Mouse (Mus musculus) heart, adult 2 months (tissue): Measurements from ENCODE around the gene Sel1l2. TPM values are rescaled to one million over a fixed set of nuclear protein-coding genes. Genes with fewer than 3 reads are reported as not detected.
"Not testable (repeated sequence)": the region's sequence is repeated elsewhere in the genome, so short reads cannot be mapped to it uniquely, and the experiment has no call there.

Source experiments
- DNase-seq, 2 experiments: peaks; one replicate each; pipeline ENCODE4 v3.0.0; 2021
- H3K27ac ChIP-seq: fragments of 200-600 bp; 2 replicates; pipeline ENCODE4 v1.8.1; 2022
- H3K27me3 ChIP-seq: fragments of 200-500 bp; 2 replicates; pipeline ENCODE4 v1.6.1; 2012; ENCODE audit warnings: mild to moderate bottlenecking, low read length, inconsistent platforms, mixed read lengths; ENCODE audit not compliant: control insufficient read depth, insufficient read depth
- H3K36me3 ChIP-seq: fragments of 200-500 bp; 2 replicates; pipeline ENCODE4 v1.6.1; 2012; ENCODE audit warnings: low read length, inconsistent platforms; ENCODE audit not compliant: control insufficient read depth, insufficient read depth
- H3K4me1 ChIP-seq: fragments of 200-500 bp; 2 replicates; pipeline ENCODE4 v1.6.1; 2011; ENCODE audit warnings: low read length; ENCODE audit not compliant: control insufficient read depth, insufficient read depth
- H3K4me3 ChIP-seq: fragments of 200-600 bp; 2 replicates; pipeline ENCODE4 v1.8.1; 2022
- H3K79me2 ChIP-seq: fragments of 200-500 bp; replicated peaks from 2 replicates; pipeline ENCODE4 v1.6.1; 2012; ENCODE audit warnings: mild to moderate bottlenecking, inconsistent platforms, low read length, moderate library complexity, mixed read lengths; ENCODE audit not compliant: control insufficient read depth, insufficient read depth
- H3K9ac ChIP-seq: fragments of 200-500 bp; 2 replicates; pipeline ENCODE4 v1.6.1; 2012; ENCODE audit warnings: low read depth, mild to moderate bottlenecking, control low read depth, inconsistent platforms, low read length, mixed read lengths
- CTCF ChIP-seq: fragments of 200-600 bp; IDR thresholded peaks from 2 replicates; pipeline ENCODE4 v1.8.1; 2022; ENCODE audit warnings: antibody characterized with exemption, mild to moderate bottlenecking, moderate library complexity
- EP300 ChIP-seq: fragments of 200-500 bp; IDR thresholded peaks from 2 replicates; pipeline ENCODE4 v1.6.1; 2011; ENCODE audit warnings: low read depth, low read length, control low read depth; ENCODE audit not compliant: insufficient read depth
- POLR2A ChIP-seq: fragments of 200-500 bp; IDR thresholded peaks from 2 replicates; pipeline ENCODE4 v1.6.1; 2011; ENCODE audit warnings: mild to moderate bottlenecking, low read depth, low read length, control low read depth; ENCODE audit not compliant: insufficient read depth
- WGBS: fragments of 180-500 bp; shearing (Covaris S2); methylation state at CpG from one replicate; pipeline ENCODE4 v1.1.7; 2018; 5-methylcytosine and 5-hydroxymethylcytosine counted together
- intact Hi-C: fragments of 180-260 bp; cut with DNase I; formaldehyde crosslinking; loops from one replicate; pipeline ENCODE4 v1.15.1; 2025
- polyA plus RNA-seq: library from polyadenylated mRNA; depleted of rRNA; stranded (reverse); fragments of >200 nt; gene quantifications from 2 replicates; pipeline ENCODE4 v1.2.3, GENCODE M21; 2012; rRNA removed
- total RNA-seq, 2 experiments: library from RNA; stranded (reverse); gene quantifications; 2 replicates each; pipeline ENCODE4 v1.2.3; 2021

Sel1l2 gene
- total and polyA plus RNA-seq, 3 experiments: not detected

- no peak overlapping the region for H3K4me3 ChIP-seq
- no peak for TF ChIP-seq CTCF
- 53% methylated on average over 5 of the region's 5 CpGs for WGBS
- peak overlapping the region; percentile 34 for H3K27ac ChIP-seq
- peak in 1 of 2 experiments; percentile 23 for DNase-seq
- H3K9ac ChIP-seq: no peak overlapping the region
- H3K36me3 ChIP-seq: peaks cover 11% of the 10 kb centered on the region
- H3K79me2 ChIP-seq: no peaks in the 10 kb centered on the region
- no peaks in the 10 kb centered on the region for H3K27me3 ChIP-seq
- H3K4me1 ChIP-seq: no peaks in the 10 kb centered on the region
- intact Hi-C loops: loop anchor here (5.0 kb wide), 1 partner anchor 225 kb away; no protein-coding TSS in a partner anchor
Observed at GRCm38 (mm10) chr2:140202573-140202972, 186.9 kb downstream of the Sel1l2 start.

- 88% methylated on average over 2 of the region's 2 CpGs for WGBS
- no peak for DNase-seq
- intact Hi-C loops: loop anchor here (5.0 kb wide), 1 partner anchor 227 kb away; no protein-coding TSS in a partner anchor
- no peaks in the 10 kb centered on the region for H3K4me1 ChIP-seq
- peak; percentile 49 for TF ChIP-seq CTCF
- no peak for TF ChIP-seq EP300
- no peak for TF ChIP-seq POLR2A
- H3K4me3 ChIP-seq: no peak overlapping the region
- H3K9ac ChIP-seq: no peak overlapping the region
- no peaks in the 10 kb centered on the region for H3K27me3 ChIP-seq
- peaks cover 9% of the 10 kb centered on the region; the same call in 1 of the 2 replicates for H3K36me3 ChIP-seq
- H3K27ac ChIP-seq: no peak overlapping the region
- no peaks in the 10 kb centered on the region for H3K79me2 ChIP-seq
Observed at GRCm38 (mm10) chr2:140200713-140201112, 188.8 kb downstream of the Sel1l2 start.

DNA sequence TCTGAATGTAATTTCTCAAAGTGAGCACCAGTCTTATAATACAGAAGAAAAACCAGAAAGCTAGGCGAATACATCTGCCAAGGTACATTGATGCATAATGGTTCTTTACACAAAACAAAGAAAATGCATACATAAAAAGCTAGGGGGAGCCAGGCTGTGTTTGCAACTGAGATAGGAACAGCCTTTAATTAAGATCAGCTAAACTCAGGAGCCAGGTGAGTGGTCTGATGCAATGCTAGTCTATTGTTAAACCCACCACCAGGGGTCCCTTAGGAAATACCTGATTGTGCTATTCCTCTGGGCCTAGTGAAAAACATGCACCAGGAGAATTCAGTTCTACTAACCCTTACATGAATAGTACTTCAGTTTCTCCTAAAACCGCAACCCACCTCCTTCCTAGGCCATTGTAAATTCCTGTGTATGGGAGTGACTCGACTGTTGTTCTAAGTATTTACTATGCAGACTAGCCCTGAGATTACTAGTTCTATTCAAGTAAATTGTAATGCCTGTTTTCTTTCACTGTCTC, 203.8 kb downstream of the Sel1l2 start:
- H3K4me3 ChIP-seq, H3K27me3 ChIP-seq, H3K79me2 ChIP-seq, H3K36me3 ChIP-seq, H3K9ac ChIP-seq, H3K4me1 ChIP-seq, H3K27ac ChIP-seq, DNase-seq, intact Hi-C loops: not testable (repeated sequence)
- 97% methylated on average over 3 of the region's 3 CpGs for WGBS

Other genes with a start within 250 kb of the Sel1l2 start
- not detected for gene Gm17374, start 237.7 kb downstream of the Sel1l2 start, total RNA-seq
- not detected in 2 replicates for gene Gm17374, start 237.7 kb downstream of the Sel1l2 start, polyA plus RNA-seq
- gene Esf1, start 219.1 kb downstream of the Sel1l2 start, total RNA-seq: 10 to 100 TPM; 12.2 TPM
- 1.1 and 2.2 TPM in 2 replicates for gene Esf1, start 219.1 kb downstream of the Sel1l2 start, polyA plus RNA-seq
- gene Ndufaf5, start 219.1 kb downstream of the Sel1l2 start, total RNA-seq: 10 to 100 TPM; 29.7 to 35.3 TPM
- 10.5 and 15.2 TPM in 2 replicates for gene Ndufaf5, start 219.1 kb downstream of the Sel1l2 start, polyA plus RNA-seq
- 1 to 10 TPM; 8.5 to 9.7 TPM for gene Macrod2, start 5.6 kb upstream of the Sel1l2 start, total RNA-seq
- 1.7 and 2.3 TPM in 2 replicates for gene Macrod2, start 5.6 kb upstream of the Sel1l2 start, polyA plus RNA-seq